Mouse (Mus musculus): ENCODE measurements at regions not wholly inside any gene's neighbourhood (a gene's known extent, or its start where the extent isn't known, plus 50 kb on each side); places are given as distances from the start of the nearest gene placed in this dataset.

DNA sequence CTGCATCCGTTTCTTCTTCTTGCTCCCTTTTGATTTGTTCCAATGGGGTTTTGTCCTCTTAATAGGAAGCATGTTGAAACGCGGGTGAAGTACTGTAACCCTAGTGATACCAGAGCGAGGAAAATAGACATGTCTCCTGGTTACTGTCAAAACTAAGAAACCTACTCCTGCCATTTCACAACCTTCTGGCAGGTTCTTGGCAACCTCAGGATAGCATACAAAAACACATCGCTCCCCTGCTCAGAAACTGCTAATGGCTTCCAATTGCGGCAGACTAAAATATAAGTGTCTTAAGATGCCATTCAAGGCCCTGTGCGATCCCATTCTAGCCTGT lies 172.4 kb downstream of the Spata19 start:
- H3K36me3 ChIP-seq: no peaks in the 10 kb centered on the region
- H3K27ac ChIP-seq: no peak overlapping the region
- H3K4me3 ChIP-seq: no peak overlapping the region
- no peaks in the 10 kb centered on the region for H3K27me3 ChIP-seq
- H3K4me1 ChIP-seq: no peaks in the 10 kb centered on the region
- 84% methylated on average over 7 of the region's 7 CpGs for WGBS
- no peak overlapping the region for H3K4me2 ChIP-seq (replicated peaks)
- no peaks in the 10 kb centered on the region for H3K9me3 ChIP-seq (replicated peaks)
- H3K9ac ChIP-seq: no peak overlapping the region
- no peak for ATAC-seq (ENCODE audit: low FRiP score)

DNA sequence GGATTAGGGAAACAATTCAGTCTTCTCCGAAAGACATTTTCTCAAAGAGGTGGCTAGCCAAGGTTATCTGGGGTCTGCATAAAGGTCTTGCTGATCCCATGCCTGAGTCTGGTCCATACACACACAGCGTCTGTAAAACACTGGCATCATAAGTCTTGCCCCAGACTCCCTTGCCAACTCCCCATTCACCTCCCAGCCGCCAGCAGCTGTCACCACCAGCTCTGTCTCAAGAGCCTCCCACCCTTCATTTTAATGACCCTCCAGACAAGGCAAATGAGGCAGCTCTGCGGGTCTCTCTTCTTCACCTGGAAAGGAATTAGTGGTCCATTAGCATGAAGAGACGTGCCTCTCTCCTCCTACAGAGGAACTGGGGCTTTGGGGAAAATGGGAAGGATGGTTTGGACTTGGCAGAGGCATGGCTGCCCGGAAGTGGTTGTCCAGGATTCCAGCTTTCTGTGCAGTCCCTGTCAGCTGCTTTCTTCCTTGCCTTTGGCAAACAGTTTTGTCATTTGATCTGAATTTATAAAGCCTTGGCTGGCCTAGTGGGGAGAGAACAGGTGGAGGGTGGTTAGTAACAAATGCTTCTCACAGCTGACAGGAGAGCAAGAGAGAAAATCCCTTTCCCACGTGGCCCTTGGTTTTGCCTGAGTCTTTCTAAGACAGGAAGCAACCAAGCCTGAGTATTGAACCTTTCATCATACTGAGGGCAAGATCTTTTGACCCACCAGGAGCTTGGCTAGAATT lies 173.3 kb upstream of the Opcml start:
- Histone ChIP-seq H3K4me2 (replicated peaks) (no peak overlapping the region), H3K9ac (no peak overlapping the region), H3K4me3 (no peak overlapping the region), H3K27ac (no peak overlapping the region), H3K27me3 (peaks cover 36% of the 10 kb centered on the region), H3K4me1 (peaks cover 11% of the 10 kb centered on the region; the same call in 1 of the 2 replicates), H3K36me3 (no peaks in the 10 kb centered on the region), H3K9me3 (replicated peaks) (no peaks in the 10 kb centered on the region)
- 52% methylated on average over 7 of the region's 7 CpGs for WGBS
- ATAC-seq (ENCODE audit: low FRiP score): no peak

DNA sequence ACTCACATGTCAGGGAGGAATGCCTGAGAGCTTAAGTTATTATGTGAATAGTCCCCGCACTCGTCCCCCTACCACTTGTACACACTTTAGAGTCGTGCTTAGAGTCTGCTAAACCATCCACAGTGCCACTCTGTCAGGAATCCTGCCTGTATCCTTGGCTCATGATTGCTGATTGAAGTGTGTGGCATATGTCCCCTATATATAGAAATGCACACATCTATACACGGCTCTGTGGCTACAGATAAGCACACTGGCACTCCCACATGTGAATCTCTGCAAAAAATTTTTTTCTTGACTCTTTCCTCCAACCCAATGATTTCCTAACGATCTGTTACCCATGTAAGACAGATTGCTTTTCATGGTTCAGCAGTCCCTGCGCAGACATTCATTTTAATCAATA lies 155.7 kb upstream of the Opcml start:
- Histone ChIP-seq H3K9ac (no peak overlapping the region), H3K4me2 (replicated peaks) (no peak overlapping the region), H3K9me3 (replicated peaks) (no peaks in the 10 kb centered on the region), H3K4me1 (no peaks in the 10 kb centered on the region), H3K4me3 (no peak overlapping the region), H3K27ac (no peak overlapping the region), H3K36me3 (no peaks in the 10 kb centered on the region), H3K27me3 (no peaks in the 10 kb centered on the region)
- ATAC-seq (ENCODE audit: low FRiP score): no peak
- 77% methylated on average over 6 of the region's 6 CpGs for WGBS

- Histone ChIP-seq H3K4me2 (replicated peaks) (no peak overlapping the region), H3K27me3 (no peaks in the 10 kb centered on the region), H3K27ac (no peak overlapping the region), H3K9ac (no peak overlapping the region), H3K9me3 (replicated peaks) (no peaks in the 10 kb centered on the region), H3K36me3 (no peaks in the 10 kb centered on the region), H3K4me3 (no peak overlapping the region), H3K4me1 (no peaks in the 10 kb centered on the region)
- ATAC-seq (ENCODE audit: low FRiP score): no peak
Measured at GRCm38 (mm10) chr9:27640611-27641010, 150.0 kb upstream of the Opcml start.

DNA sequence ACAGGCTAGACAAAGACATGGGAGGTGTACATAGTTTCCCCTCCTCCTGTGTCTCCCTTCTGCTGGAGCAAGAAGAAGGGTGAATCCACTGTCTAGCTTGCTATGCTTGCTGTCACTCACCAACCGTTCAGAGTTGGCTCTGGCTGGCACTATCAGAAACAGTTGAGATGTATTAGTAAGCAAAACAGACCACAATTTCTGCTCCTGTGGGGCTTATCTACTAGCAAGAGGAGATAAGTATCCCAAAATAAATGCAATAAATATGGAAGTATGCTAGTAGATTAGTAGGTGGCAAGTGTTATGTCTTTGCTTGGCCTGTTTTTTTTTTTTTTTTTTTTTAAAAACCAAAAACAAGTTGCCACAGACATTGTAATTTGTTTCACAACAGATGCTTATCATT lies 147.3 kb upstream of the Opcml start:
- no peak overlapping the region for H3K27ac ChIP-seq
- no peaks in the 10 kb centered on the region for H3K27me3 ChIP-seq
- H3K9ac ChIP-seq: no peak overlapping the region
- no peak overlapping the region for H3K4me3 ChIP-seq
- H3K4me2 ChIP-seq (replicated peaks): no peak overlapping the region
- H3K36me3 ChIP-seq: no peaks in the 10 kb centered on the region
- H3K9me3 ChIP-seq (replicated peaks): no peaks in the 10 kb centered on the region
- no peaks in the 10 kb centered on the region for H3K4me1 ChIP-seq
- WGBS: 63% methylated on average over 1 of the region's 1 CpGs
- ATAC-seq (ENCODE audit: low FRiP score): no peak

- Histone ChIP-seq H3K4me3 (no peak overlapping the region), H3K9ac (no peak overlapping the region), H3K27me3 (no peaks in the 10 kb centered on the region), H3K4me1 (no peaks in the 10 kb centered on the region), H3K36me3 (no peaks in the 10 kb centered on the region), H3K9me3 (replicated peaks) (no peaks in the 10 kb centered on the region), H3K4me2 (replicated peaks) (no peak overlapping the region), H3K27ac (no peak overlapping the region)
- ATAC-seq (ENCODE audit: low FRiP score): no peak
Measured at GRCm38 (mm10) chr9:27643916-27644315, 146.7 kb upstream of the Opcml start.

DNA sequence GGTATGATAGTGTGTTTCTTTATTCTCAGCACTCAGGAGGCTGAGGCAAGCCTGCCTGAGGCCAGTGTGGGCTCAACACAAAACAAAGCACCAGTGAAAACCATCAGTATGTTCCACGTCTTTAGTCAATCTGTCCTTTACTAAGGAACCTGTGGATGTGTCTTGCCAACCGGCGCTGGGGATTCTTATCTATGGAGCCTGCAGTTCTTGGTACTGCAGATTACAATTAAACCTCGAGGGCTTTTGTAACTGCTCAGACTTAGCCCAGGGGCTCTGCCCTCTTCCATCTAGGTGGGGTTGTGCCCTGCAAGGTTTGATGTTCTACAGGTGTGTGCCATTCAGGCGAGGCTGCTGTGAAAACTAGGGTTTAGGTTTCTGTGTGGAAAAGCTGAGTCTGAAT lies 145.1 kb upstream of the Opcml start:
- Histone ChIP-seq H3K4me2 (replicated peaks) (no peak overlapping the region), H3K9ac (no peak overlapping the region), H3K4me3 (no peak overlapping the region), H3K36me3 (no peaks in the 10 kb centered on the region), H3K4me1 (no peaks in the 10 kb centered on the region), H3K27me3 (no peaks in the 10 kb centered on the region), H3K27ac (no peak overlapping the region), H3K9me3 (replicated peaks) (no peaks in the 10 kb centered on the region)
- WGBS: 90% methylated on average over 5 of the region's 5 CpGs
- no peak for ATAC-seq (ENCODE audit: low FRiP score)

DNA sequence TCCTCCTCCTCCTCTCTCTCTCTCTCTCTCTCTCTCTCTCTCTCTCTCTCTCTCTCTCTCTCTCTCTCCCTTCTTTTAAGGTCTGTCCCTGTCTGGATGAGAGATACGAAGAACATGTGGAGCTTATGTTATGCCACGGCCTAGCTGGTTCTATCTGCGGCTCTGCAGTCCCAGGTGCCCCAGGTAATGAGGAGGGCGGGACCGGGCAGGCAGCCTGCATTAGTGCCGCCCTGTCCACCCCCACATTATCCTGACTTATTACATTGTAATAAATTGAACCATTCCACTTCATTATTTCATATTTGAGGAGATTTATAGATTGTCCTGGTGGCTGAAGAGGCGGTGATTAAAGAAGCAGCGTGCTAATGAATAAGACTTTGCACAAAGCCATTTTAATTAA lies 144.5 kb upstream of the Opcml start:
- H3K4me1 ChIP-seq: no peaks in the 10 kb centered on the region
- H3K9me3 ChIP-seq (replicated peaks): no peaks in the 10 kb centered on the region
- ATAC-seq (ENCODE audit: low FRiP score): no peak
- no peaks in the 10 kb centered on the region for H3K27me3 ChIP-seq
- H3K4me2 ChIP-seq (replicated peaks): no peak overlapping the region
- H3K4me3 ChIP-seq: no peak overlapping the region
- no peaks in the 10 kb centered on the region for H3K36me3 ChIP-seq
- H3K9ac ChIP-seq: no peak overlapping the region
- H3K27ac ChIP-seq: no peak overlapping the region
- 81% methylated on average over 7 of the region's 8 CpGs for WGBS

- no peaks in the 10 kb centered on the region for H3K4me1 ChIP-seq
- no peak overlapping the region for H3K4me3 ChIP-seq
- no peak overlapping the region for H3K27ac ChIP-seq
- no peak for ATAC-seq (ENCODE audit: low FRiP score)
- H3K9ac ChIP-seq: no peak overlapping the region
- no peaks in the 10 kb centered on the region for H3K36me3 ChIP-seq
- H3K27me3 ChIP-seq: no peaks in the 10 kb centered on the region
- H3K4me2 ChIP-seq (replicated peaks): no peak overlapping the region
- no peaks in the 10 kb centered on the region for H3K9me3 ChIP-seq (replicated peaks)
- 48% methylated on average over 10 of the region's 10 CpGs for WGBS
Measured at GRCm38 (mm10) chr9:27646956-27647355, 143.6 kb upstream of the Opcml start.

DNA sequence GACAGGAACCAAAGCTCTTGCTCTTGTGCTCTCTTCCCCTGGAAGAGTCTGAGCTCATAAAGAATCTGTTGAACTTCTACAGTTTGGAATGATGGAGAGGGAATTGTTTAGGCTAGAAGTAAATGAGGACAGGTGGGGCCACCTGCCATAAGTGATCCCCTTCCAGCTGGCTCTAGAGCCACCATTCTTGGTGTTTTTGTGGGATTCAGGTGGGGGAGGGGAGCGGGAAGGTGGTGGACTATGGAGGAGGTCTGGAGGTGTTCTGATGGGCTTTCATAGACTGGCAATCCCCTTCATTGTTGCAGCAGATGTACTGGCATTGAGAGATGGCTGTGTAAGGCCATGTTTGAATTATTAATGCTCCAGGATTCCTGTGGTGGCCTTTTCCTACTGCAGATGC lies 132.6 kb upstream of the Opcml start:
- Histone ChIP-seq H3K4me2 (replicated peaks) (no peak overlapping the region), H3K36me3 (no peaks in the 10 kb centered on the region), H3K27me3 (no peaks in the 10 kb centered on the region), H3K9ac (no peak overlapping the region), H3K9me3 (replicated peaks) (no peaks in the 10 kb centered on the region), H3K27ac (no peak overlapping the region), H3K4me3 (no peak overlapping the region), H3K4me1 (peaks cover 3% of the 10 kb centered on the region)
- ATAC-seq (ENCODE audit: low FRiP score): no peak
- 100% methylated on average over 1 of the region's 1 CpGs for WGBS

DNA sequence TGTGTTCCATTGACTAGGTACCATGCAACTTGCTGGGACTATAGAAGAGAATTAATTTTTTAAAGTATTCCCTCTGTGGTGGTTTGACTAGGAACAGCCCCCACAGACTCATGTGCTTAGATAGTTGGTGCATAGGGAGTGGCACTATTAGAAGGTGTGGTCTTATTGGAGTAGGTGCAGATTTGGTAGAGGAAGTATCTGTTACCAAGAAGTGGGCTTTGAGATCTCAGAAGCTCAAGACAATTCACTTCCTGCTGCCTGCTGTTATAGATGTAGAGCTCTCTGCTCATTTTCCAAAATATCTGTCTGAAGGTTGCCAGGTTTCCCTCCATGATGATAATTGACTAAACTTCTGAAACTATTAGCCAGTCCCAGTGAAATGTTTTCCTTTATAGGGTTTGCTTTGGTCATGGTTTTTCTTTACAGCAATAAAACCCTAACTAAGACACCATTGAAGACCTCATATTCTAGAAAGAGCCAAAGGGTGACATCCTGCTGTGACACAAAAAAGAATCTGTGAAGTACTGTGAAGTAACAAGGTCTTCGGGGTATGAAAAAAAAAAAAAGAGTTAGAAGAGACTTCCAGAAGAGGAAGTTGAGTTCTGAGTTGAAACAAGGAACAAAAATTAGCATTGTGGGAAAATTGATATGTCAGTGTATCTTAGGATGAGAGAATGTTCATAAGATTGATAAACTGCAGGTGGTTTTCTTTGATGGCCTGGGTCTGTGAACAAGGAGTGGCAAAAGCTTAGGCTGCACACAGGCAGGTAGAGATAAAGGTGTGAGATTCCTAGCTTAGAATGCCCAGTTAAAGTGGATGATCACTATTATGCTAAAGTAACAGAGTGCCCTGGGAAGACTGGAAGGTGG lies 128.9 kb upstream of the Opcml start:
- H3K4me3 ChIP-seq: no peak overlapping the region
- H3K36me3 ChIP-seq: no peaks in the 10 kb centered on the region
- H3K27ac ChIP-seq: no peak overlapping the region
- peaks cover 3% of the 10 kb centered on the region for H3K4me1 ChIP-seq
- no peak overlapping the region for H3K4me2 ChIP-seq (replicated peaks)
- H3K9ac ChIP-seq: no peak overlapping the region
- H3K27me3 ChIP-seq: no peaks in the 10 kb centered on the region
- ATAC-seq (ENCODE audit: low FRiP score): no peak
- 87% methylated on average over 1 of the region's 1 CpGs for WGBS
- no peaks in the 10 kb centered on the region for H3K9me3 ChIP-seq (replicated peaks)

- 89% methylated on average over 1 of the region's 1 CpGs for WGBS
- H3K4me3 ChIP-seq: no peak overlapping the region
- no peaks in the 10 kb centered on the region for H3K9me3 ChIP-seq (replicated peaks)
- no peak overlapping the region for H3K27ac ChIP-seq
- ATAC-seq (ENCODE audit: low FRiP score): no peak
- no peak overlapping the region for H3K9ac ChIP-seq
- no peak overlapping the region for H3K4me2 ChIP-seq (replicated peaks)
- H3K36me3 ChIP-seq: no peaks in the 10 kb centered on the region
- H3K27me3 ChIP-seq: no peaks in the 10 kb centered on the region
- peaks cover 3% of the 10 kb centered on the region for H3K4me1 ChIP-seq
Measured at GRCm38 (mm10) chr9:27663230-27663629, 127.3 kb upstream of the Opcml start.

DNA sequence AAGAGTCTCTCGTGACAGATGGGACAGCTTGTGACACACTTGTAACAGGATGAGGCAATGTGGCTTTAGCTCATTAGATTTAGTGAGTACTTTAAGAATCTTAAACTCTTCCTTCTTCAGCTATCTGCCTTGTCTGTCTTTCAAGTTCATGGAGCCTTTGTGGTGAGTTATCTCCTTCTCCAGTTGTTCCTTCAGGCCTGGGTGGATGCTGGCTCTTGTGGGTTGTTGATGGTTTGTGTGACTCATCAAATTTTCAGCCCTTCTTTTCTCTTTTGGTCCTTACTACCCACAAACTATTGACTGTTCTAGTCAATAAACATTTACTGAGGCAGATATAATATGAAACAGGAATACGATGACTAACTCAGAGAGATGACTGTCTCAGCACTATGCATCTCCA lies 124.9 kb upstream of the Opcml start:
- no peak for ATAC-seq (ENCODE audit: low FRiP score)
- H3K9ac ChIP-seq: no peak overlapping the region
- H3K27me3 ChIP-seq: no peaks in the 10 kb centered on the region
- no peak overlapping the region for H3K27ac ChIP-seq
- H3K4me2 ChIP-seq (replicated peaks): no peak overlapping the region
- WGBS: 91% methylated on average over 2 of the region's 2 CpGs
- peaks cover 7% of the 10 kb centered on the region for H3K4me1 ChIP-seq
- H3K4me3 ChIP-seq: no peak overlapping the region
- no peaks in the 10 kb centered on the region for H3K9me3 ChIP-seq (replicated peaks)
- H3K36me3 ChIP-seq: no peaks in the 10 kb centered on the region

Data from hindbrain, embryonic 12.5 days (tissue).